Mouse (Mus musculus): Measurements from ENCODE around the gene Abcb9. TPM values are rescaled to one million over a fixed set of nuclear protein-coding genes. Genes with fewer than 3 reads are reported as not detected.
A peak's percentile ranks its signal among the peaks of the same experiment; 100 is the strongest.
"Not testable (repeated sequence)": the region's sequence is repeated elsewhere in the genome, so short reads cannot be mapped to it uniquely, and the experiment has no call there.

Abcb9 gene
- polyA plus RNA-seq, 1 experiment = 37.8 TPM

- Histone ChIP-seq H3K4me1 (ENCODE audit: control insufficient read depth, insufficient read depth, low read length) (no peaks in the 10 kb centered on the region), H3K27ac (ENCODE audit: insufficient read depth, low read length) (no peak overlapping the region), H3K4me3 (ENCODE audit: insufficient read depth, low read length) (no peak overlapping the region)
- no peak for TF ChIP-seq CTCF (IDR thresholded peaks at IDR 0.05; ENCODE audit: extremely low read depth, insufficient read depth, low read length)
- no peak for TF ChIP-seq POLR2A (IDR thresholded peaks at IDR 0.05; ENCODE audit: extremely low read depth, insufficient read depth, low read length)
These were observed 25.9 kb downstream of the Abcb9 start for GRCm38 (mm10) chr5:124069657-124070056.

DNA sequence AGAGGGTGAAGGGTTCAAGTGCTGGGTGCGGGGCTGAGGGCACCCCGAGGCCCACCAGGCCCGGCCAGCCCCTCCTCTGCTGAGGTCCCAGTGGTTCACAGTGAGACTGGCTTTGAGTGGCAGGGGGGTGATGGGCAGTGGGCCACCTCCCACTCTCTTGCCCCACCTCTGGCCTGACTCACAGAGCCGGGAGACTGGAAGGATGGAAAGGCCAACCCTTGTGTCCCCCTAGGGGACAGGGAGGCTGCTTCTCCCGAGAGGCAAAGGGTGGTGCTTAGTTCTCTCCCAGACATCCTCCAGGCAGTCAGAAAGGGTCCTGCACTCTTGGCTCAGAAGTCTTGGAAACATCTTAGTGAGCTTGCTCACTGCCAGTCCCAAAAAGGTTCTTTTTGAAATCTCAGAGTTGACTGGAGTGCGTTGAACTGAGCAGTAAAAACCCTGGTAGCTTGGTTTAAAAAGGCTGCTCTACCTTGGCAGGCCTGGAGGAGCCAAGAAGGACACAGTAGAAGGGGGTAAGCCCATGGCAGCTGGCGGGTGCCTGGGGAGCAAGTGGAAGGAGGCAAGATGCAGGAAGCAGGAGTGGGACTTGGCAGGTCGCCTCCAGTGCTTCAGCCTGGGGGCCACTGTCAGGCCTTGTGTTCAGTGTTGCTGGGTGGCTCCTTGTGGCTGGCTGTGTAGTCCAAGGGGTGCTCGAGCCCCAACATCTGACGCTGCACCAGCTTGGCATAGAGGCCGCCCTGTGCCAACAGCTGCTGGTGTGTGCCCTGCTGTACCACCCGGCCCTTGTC, 33.4 kb downstream of the Abcb9 start:
- TF ChIP-seq POLR2A (IDR thresholded peaks at IDR 0.05; ENCODE audit: extremely low read depth, insufficient read depth, low read length) = no peak
- TF ChIP-seq CTCF (IDR thresholded peaks at IDR 0.05; ENCODE audit: extremely low read depth, insufficient read depth, low read length) = no peak
- no peak overlapping the region for H3K4me3 ChIP-seq (ENCODE audit: insufficient read depth, low read length)
- peaks cover 2% of the 10 kb centered on the region; the same call in 1 of the 2 replicates for H3K4me1 ChIP-seq (ENCODE audit: control insufficient read depth, insufficient read depth, low read length)
- H3K27ac ChIP-seq (ENCODE audit: insufficient read depth, low read length) = no peak overlapping the region

GRCm38 (mm10) chr5:124059677-124060076, 35.9 kb downstream of the Abcb9 start:
- no peak overlapping the region for H3K27ac ChIP-seq (ENCODE audit: insufficient read depth, low read length)
- no peak overlapping the region for H3K4me3 ChIP-seq (ENCODE audit: insufficient read depth, low read length)
- TF ChIP-seq POLR2A (IDR thresholded peaks at IDR 0.05; ENCODE audit: extremely low read depth, insufficient read depth, low read length) (no peak), CTCF (IDR thresholded peaks at IDR 0.05; ENCODE audit: extremely low read depth, insufficient read depth, low read length) (no peak)
- peaks cover 2% of the 10 kb centered on the region; the same call in 1 of the 2 replicates for H3K4me1 ChIP-seq (ENCODE audit: control insufficient read depth, insufficient read depth, low read length)

- no peak overlapping the region for H3K4me3 ChIP-seq (ENCODE audit: insufficient read depth, low read length)
- TF ChIP-seq POLR2A (IDR thresholded peaks at IDR 0.05; ENCODE audit: extremely low read depth, insufficient read depth, low read length) (no peak), CTCF (IDR thresholded peaks at IDR 0.05; ENCODE audit: extremely low read depth, insufficient read depth, low read length) (no peak)
- H3K27ac ChIP-seq (ENCODE audit: insufficient read depth, low read length) = no peak overlapping the region
- H3K4me1 ChIP-seq (ENCODE audit: control insufficient read depth, insufficient read depth, low read length) = peaks cover 2% of the 10 kb centered on the region; the same call in 1 of the 2 replicates
These were observed 36.8 kb downstream of the Abcb9 start for GRCm38 (mm10) chr5:124058749-124059148.

DNA sequence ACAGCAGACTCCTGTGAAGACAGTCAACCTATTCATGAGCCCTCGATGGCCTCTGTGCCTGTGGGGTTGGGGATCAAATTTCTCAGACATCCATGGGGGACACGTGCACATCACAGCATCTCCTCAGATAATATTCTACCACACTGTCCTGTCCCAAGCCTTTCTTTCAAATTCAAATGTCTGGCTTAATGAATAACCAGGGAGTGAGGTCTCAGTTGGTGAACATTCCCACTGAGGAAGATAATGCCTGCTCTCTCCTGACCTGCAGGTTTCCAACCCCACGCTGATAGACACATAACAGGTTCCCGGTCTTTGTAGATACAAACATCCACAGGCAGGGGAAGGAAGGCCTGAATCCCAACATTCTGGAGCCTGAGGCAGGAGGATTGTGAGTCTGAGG, 38.6 kb downstream of the Abcb9 start:
- Histone ChIP-seq H3K4me1 (ENCODE audit: control insufficient read depth, insufficient read depth, low read length) (peaks cover 2% of the 10 kb centered on the region; the same call in 1 of the 2 replicates), H3K27ac (ENCODE audit: insufficient read depth, low read length) (no peak overlapping the region), H3K4me3 (ENCODE audit: insufficient read depth, low read length) (no peak overlapping the region)
- no peak for TF ChIP-seq POLR2A (IDR thresholded peaks at IDR 0.05; ENCODE audit: extremely low read depth, insufficient read depth, low read length)
- TF ChIP-seq CTCF (IDR thresholded peaks at IDR 0.05; ENCODE audit: extremely low read depth, insufficient read depth, low read length) = no peak

DNA sequence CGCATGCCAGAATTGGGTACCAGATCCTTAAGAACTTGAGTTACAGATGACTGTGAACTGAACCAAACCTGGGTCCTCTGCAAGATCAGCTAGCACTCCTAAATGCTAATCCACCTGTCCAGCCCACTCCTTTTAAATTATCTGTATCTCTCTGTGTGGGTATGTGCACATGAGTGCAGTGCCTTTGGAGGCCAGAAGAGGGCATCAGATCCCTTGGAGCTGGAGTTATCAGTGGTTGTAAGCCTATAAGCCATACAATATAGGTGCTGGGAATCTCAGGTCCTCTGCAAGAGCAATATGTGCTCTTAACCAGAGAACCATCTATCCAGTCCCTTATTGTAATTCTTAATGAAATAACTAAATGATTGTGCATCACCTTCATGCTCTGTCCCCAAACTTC, 39.4 kb downstream of the Abcb9 start:
- TF ChIP-seq POLR2A (IDR thresholded peaks at IDR 0.05; ENCODE audit: extremely low read depth, insufficient read depth, low read length) (no peak), CTCF (IDR thresholded peaks at IDR 0.05; ENCODE audit: extremely low read depth, insufficient read depth, low read length) (no peak)
- Histone ChIP-seq H3K4me1 (ENCODE audit: control insufficient read depth, insufficient read depth, low read length) (no peaks in the 10 kb centered on the region; the same call in 1 of the 2 replicates), H3K4me3 (ENCODE audit: insufficient read depth, low read length) (no peak overlapping the region), H3K27ac (ENCODE audit: insufficient read depth, low read length) (no peak overlapping the region)

GRCm38 (mm10) chr5:124052641-124053040, 43.0 kb downstream of the Abcb9 start:
- not testable (repeated sequence) for H3K4me3 ChIP-seq (ENCODE audit: insufficient read depth, low read length); H3K4me1 ChIP-seq (ENCODE audit: control insufficient read depth, insufficient read depth, low read length); H3K27ac ChIP-seq (ENCODE audit: insufficient read depth, low read length)

DNA sequence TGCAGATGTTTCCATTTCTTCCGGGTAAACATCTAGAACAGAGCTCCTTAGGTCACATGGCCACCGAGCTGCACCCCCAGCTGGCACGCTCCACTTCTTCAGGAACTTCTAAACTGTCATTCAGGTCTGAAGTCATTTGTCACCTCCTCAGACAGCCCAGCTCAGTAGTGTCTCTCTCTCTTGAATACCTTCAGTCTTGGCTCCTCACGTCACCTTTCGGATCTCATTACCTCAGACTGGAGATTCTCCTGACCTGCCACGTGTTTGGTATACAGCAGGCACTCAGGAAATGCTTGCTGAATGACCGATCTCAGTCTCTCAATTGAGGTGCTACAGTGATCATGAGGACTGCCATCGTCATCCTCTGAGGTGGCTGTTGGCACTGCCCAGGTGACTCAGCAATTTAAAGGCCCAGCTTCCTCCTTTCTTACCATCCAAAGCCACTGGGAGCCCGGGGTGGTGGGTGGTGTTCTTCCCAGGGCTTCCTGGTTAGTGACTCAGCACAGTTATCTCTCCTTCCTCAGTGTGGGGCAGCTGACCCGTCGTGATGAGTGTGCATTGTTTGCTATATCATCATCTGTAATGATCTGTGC, 43.6 kb downstream of the Abcb9 start:
- no peak overlapping the region for H3K27ac ChIP-seq (ENCODE audit: insufficient read depth, low read length)
- H3K4me1 ChIP-seq (ENCODE audit: control insufficient read depth, insufficient read depth, low read length) = peaks cover 3% of the 10 kb centered on the region
- TF ChIP-seq POLR2A (IDR thresholded peaks at IDR 0.05; ENCODE audit: extremely low read depth, insufficient read depth, low read length) (no peak), CTCF (IDR thresholded peaks at IDR 0.05; ENCODE audit: extremely low read depth, insufficient read depth, low read length) (no peak)
- H3K4me3 ChIP-seq (ENCODE audit: insufficient read depth, low read length) = no peak overlapping the region

DNA sequence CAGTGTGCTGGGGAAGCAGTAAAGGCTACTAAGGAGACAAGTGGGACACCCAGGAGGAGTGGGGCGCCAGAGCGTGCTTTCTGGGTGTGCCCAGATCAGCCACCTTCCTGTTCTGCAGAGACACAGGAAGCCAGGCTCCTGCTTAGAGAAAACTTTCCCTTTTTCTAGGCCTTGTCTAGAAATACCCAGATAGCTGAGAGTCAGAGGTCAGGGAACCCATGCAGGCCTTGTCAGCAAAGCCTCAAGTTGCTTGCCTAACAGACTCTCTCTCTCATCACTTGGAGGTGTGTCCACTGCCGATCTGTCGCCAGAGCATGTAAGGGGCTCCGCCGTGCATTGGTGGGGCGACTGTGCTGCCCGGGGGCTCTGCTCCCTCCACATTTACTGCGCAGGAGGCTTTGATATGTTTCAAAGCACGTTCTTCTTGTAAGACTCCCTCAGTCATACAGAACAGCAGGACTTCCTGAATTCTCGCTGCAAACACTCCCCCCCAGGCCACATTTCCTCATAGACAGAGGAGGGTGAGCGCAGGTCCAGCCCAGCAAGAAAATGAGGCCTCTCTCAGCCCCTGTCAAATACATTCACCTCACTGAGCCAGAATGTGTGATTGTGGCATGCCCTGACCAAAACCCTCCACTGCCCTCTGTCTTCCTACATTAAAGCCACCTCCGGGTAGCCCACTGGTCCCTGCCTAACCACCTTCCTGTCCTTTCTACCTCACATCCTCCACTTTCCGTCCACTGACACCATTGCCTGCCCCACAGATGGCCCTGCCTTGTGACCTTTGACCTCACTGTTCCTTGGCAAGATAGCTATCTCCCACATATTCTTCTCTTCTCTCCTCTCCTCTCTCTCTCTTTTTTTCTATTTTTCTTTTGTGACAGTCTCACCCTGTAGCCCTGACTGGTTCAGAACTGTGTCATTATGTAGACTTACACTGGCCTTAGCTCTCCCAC, 45.2 kb downstream of the Abcb9 start:
- H3K4me3 ChIP-seq (ENCODE audit: insufficient read depth, low read length) = no peak overlapping the region
- no peak for TF ChIP-seq POLR2A (IDR thresholded peaks at IDR 0.05; ENCODE audit: extremely low read depth, insufficient read depth, low read length)
- no peak for TF ChIP-seq CTCF (IDR thresholded peaks at IDR 0.05; ENCODE audit: extremely low read depth, insufficient read depth, low read length)
- H3K27ac ChIP-seq (ENCODE audit: insufficient read depth, low read length) = peak overlapping the region; percentile 70
- H3K4me1 ChIP-seq (ENCODE audit: control insufficient read depth, insufficient read depth, low read length) = peaks cover 3% of the 10 kb centered on the region

Measured in cortical plate, adult 2 months (tissue).